Mouse (Mus musculus) G1E-ER4 (cell line): ENCODE results near the gene Ear6. TPM values are rescaled to one million over a fixed set of nuclear protein-coding genes. Genes with fewer than 3 reads are reported as not detected.

Experiments used
- GATA1 ChIP-seq: IDR thresholded peaks from one replicate; pipeline ENCODE4 v1.8.0; 2012; ENCODE audit warnings: low read length, inconsistent platforms
- polyA plus RNA-seq: library from polyadenylated mRNA; stranded (reverse); fragments of >175 nt; gene quantifications from 2 replicates; pipeline ENCODE4 v1.2.3, GENCODE M21; 2012

The Ear6 gene
- polyA plus RNA-seq, 1 experiment = not detected

- TF ChIP-seq GATA1 = no peak
Observed at GRCm38 (mm10) chr14:51893094-51893794, 39.7 kb downstream of the Ear6 start.

- no peak for TF ChIP-seq GATA1
Observed at GRCm38 (mm10) chr14:51893809-51894208, 40.3 kb downstream of the Ear6 start.

- TF ChIP-seq GATA1 = no peak
Observed at GRCm38 (mm10) chr14:51895071-51895470, 41.6 kb downstream of the Ear6 start.

DNA sequence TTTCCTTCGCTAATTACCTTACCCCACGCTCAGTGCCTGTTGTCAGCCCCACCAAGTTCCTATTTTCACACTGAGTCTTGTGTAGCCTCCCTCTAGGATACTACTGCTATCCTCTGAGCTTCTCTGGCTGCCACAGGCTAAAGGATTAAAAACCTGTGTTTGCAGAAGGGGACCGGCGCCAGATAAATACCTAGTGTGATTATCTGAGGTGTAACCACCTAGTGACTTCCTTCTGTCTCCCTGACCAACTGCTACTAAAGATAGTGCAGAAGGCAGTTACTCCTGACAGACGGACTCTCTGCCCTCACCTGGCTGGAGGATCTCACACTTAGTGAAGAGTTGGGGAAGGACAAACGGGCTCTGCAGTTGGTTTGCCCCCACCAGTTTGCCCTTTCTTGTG lies 42.5 kb downstream of the Ear6 start:
- no peak for TF ChIP-seq GATA1

DNA sequence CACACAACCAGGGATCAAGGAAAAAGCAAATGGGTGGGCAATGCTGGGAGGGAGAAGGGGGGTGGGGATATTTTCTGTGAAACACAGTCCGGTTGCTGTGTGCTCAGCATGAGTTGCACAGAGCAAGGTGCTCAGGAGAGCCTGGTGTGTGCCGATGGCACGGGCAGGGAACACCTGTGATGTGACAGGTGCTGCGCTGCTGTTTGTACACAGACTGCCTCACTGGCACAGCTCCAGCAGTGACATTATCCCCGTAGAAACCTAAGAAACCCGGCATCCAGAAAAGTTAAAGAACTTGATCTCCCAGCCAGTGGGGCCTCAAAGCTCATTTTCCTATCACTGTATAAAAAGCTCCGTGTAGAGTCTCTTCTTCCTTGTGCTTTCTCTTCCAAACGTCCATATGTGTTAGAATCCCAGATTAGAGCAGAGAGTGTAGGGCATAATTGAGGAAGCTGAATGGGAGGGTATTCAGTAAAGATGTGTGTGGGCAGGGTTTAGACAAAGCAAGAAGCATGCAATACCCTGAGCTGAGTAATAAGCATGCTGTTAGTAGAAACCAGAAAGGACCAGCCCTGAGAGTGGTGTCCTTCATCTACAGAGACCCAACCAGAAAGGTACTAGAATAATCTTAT lies 43.2 kb downstream of the Ear6 start:
- no peak for TF ChIP-seq GATA1

- no peak for TF ChIP-seq GATA1
Observed at GRCm38 (mm10) chr14:51899351-51899750, 45.9 kb downstream of the Ear6 start.

DNA sequence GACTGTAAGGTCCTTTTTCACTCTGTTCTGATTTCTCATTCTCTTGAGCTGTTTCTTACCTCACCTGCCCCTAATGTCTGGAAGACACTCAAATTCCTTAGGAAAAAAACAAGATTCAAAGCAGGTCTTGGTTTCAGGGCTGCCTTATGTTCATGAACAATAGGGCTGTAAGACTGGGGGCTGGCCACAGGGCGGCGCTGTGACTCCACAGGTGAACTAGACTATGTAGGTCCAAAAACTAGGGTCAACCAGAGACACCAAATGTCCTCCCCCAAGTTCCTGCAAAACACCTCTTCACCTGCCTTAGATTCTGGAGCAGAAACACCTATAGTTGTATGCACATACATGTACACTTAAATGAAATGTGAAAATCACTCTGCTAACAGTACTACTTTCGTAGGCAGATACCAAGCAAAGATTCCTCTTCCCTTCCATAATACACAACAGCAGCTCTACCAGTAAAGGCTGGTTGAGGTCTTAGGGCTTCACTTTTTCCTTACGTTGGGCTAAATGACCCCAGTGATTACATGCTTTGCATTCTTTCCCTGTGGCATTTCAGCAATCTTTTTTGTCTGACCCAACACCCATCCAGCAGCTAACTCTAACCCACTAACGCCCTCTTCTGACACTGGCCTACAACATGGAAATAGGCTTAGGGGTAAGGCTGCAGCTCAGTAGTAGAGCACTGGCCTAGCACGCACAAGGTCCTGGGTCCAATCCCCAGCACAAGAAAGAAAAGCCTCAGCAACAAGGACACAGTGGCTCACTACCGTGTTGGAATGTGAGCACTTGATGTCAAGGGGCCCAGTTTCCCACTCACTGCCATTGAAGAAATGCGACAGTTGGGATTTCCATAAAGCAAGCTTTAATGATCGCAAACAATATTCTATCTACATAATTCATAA lies 49.6 kb downstream of the Ear6 start:
- TF ChIP-seq GATA1 = no peak

DNA sequence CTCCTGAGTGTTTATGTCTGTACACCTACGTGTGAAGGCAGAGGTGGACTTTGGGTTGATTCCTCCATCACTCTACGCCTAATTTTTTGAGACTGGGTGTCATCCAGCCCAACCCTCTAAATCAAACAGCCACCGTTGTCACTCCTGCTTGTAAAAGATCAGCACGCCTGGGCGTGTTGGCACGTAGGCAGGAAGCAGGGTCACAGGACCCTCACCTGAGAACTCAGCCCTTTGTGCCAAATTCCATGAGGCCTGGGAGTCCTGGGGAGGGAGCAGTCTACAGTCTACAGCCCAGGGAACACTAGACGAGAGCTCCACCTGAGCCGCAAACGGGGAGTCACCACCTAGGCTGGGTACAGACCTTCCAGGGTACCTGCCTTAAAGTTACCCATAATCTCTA lies 50.3 kb downstream of the Ear6 start:
- TF ChIP-seq GATA1 = no peak

Other genes with a start within 250 kb of the Ear6 start
- gene Gm17078, start 242.4 kb upstream of the Ear6 start, polyA plus RNA-seq = not detected in 2 replicates
- gene Gm4181, start 218.0 kb upstream of the Ear6 start, polyA plus RNA-seq = not detected in 2 replicates
- not detected in 2 replicates for gene Gm17079, start 158.2 kb upstream of the Ear6 start, polyA plus RNA-seq
- not detected in 2 replicates for gene Gm5800, start 136.5 kb upstream of the Ear6 start, polyA plus RNA-seq
- gene Ang4, start 80.1 kb upstream of the Ear6 start, polyA plus RNA-seq = not detected in 2 replicates
- not detected in 2 replicates for gene AY358078, start 53.7 kb upstream of the Ear6 start, polyA plus RNA-seq
- gene Mettl17, start 31.1 kb downstream of the Ear6 start, polyA plus RNA-seq = 13.1 and 21.0 TPM in 2 replicates
- gene Slc39a2, start 39.2 kb downstream of the Ear6 start, polyA plus RNA-seq = not detected in 2 replicates
- gene Ndrg2, start 60.5 kb downstream of the Ear6 start, polyA plus RNA-seq = not detected in 2 replicates
- not detected in 2 replicates for gene Tppp2, start 64.7 kb downstream of the Ear6 start, polyA plus RNA-seq
- gene Rnase13, start 69.1 kb downstream of the Ear6 start, polyA plus RNA-seq = not detected in 2 replicates
- 28.7 and 40.6 TPM in 2 replicates for gene Arhgef40, start 131.0 kb downstream of the Ear6 start, polyA plus RNA-seq
- not detected in 2 replicates for gene Tmem253, start 162.0 kb downstream of the Ear6 start, polyA plus RNA-seq
- gene Zfp219, start 167.0 kb downstream of the Ear6 start, polyA plus RNA-seq = 59.0 and 77.2 TPM in 2 replicates
- gene Olfr221, start 188.8 kb downstream of the Ear6 start, polyA plus RNA-seq = not detected in 2 replicates